In the genomic region with DNA sequence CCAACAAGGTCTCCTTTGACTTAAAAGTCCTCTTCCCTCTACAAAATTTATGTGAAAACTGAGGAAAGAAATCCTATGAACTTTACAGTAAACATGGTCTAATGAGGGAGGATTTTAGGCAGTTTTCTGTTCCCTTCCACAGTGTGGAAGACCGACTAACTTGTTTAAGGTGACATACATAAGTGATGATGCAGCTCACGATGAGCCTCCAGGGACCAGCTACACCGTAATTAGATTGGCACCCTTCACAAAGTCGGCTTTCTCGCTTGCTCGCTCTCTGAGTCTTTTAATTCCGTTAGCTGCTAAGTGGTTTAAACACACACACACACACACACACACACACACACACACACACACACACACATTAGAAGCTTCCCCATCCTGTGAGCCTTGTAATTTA, we compare ENCODE assay signal across 17 mouse cellular contexts.
DNase-seq lines count a peak whose midpoint lies in the region; ATAC-seq and TF ChIP-seq lines count a peak whose summit lies in the region.
"Had no signal": no experiment of that assay in that cellular context is flagged by ENCODE, and none has a peak within 500 bp of the region (broad histone marks: within the 10 kb centered on the region; RNA-seq: fewer than 3 reads in every experiment).

No protein-coding gene starts in this region.

- no peak overlapping the region for H3K27ac ChIP-seq in hindbrain, embryonic 15.5 days (replicated peaks)
- no peak overlapping the region for H3K27ac ChIP-seq in hindbrain, embryonic 12.5 days
- no peak overlapping the region for H3K27ac ChIP-seq in midbrain, postnatal 0 days (ENCODE audit: low read depth, low read length)
- H3K27ac ChIP-seq in midbrain, embryonic 14.5 days (replicated peaks; ENCODE audit: low read depth, low read length) = no peak overlapping the region
- no peak overlapping the region for H3K27ac ChIP-seq in neural tube, embryonic 14.5 days (ENCODE audit: low read depth, low read length)
- H3K27ac ChIP-seq: embryonic facial prominence, embryonic 10.5 days; forebrain, embryonic 13.5 days; heart, adult 2 months; heart, embryonic 15.5 days had no signal

- H3K4me1 ChIP-seq in hindbrain, embryonic 15.5 days (replicated peaks) = no peaks in the 10 kb centered on the region
- no peaks in the 10 kb centered on the region for H3K4me1 ChIP-seq in hindbrain, embryonic 12.5 days
- H3K4me1 ChIP-seq in midbrain, postnatal 0 days (ENCODE audit: insufficient read depth, low read length) = no peaks in the 10 kb centered on the region
- no peaks in the 10 kb centered on the region for H3K4me1 ChIP-seq in midbrain, embryonic 14.5 days (ENCODE audit: control insufficient read depth, insufficient read depth, low read length)
- H3K4me1 ChIP-seq in neural tube, embryonic 14.5 days (ENCODE audit: control insufficient read depth, insufficient read depth, low read length) = no peaks in the 10 kb centered on the region
- H3K4me1 ChIP-seq: embryonic facial prominence, embryonic 10.5 days had no signal

- DNase-seq in midbrain, postnatal 0 days (ENCODE audit: low spot score) = peak; percentile 49
- DNase-seq in midbrain, embryonic 14.5 days = no peak
- DNase-seq: adrenal gland, adult 2 months; adrenal gland, postnatal 25 days; cerebellum, adult 9-10 months; forebrain, postnatal 0 days; gastrocnemius, postnatal 14 days; heart, adult 2 months; heart, postnatal 14 days had no signal

- H3K9me3 ChIP-seq in hindbrain, embryonic 15.5 days = no peaks in the 10 kb centered on the region
- H3K9me3 ChIP-seq in hindbrain, embryonic 12.5 days (replicated peaks) = no peaks in the 10 kb centered on the region
- H3K9me3 ChIP-seq in midbrain, postnatal 0 days (ENCODE audit: low read length) = no peaks in the 10 kb centered on the region
- no peaks in the 10 kb centered on the region for H3K9me3 ChIP-seq in midbrain, embryonic 14.5 days (ENCODE audit: control insufficient read depth, low read length)
- no peaks in the 10 kb centered on the region for H3K9me3 ChIP-seq in neural tube, embryonic 14.5 days (ENCODE audit: control insufficient read depth, low read length)
- H3K9me3 ChIP-seq: embryonic facial prominence, embryonic 10.5 days; forebrain, embryonic 13.5 days; heart, embryonic 15.5 days had no signal

- TF ChIP-seq CTCF in midbrain, postnatal 0 days (IDR thresholded peaks at IDR 0.05) = no peak

- 0 out of 2 replicates have a peak, but pooled peaks have one; percentile 30 for ATAC-seq in hindbrain, embryonic 15.5 days (ENCODE audit: low FRiP score, low read depth)
- no peak for ATAC-seq in hindbrain, embryonic 12.5 days (ENCODE audit: low FRiP score)
- ATAC-seq in midbrain, postnatal 0 days (ENCODE audit: low FRiP score) = no peak
- ATAC-seq in midbrain, embryonic 14.5 days (ENCODE audit: low FRiP score, low TSS enrichment) = no peak
- ATAC-seq in neural tube, embryonic 14.5 days (ENCODE audit: low read depth) = peak; percentile 30; the same call in 1 of the 2 replicates
- no peak for ATAC-seq in megakaryocyte-erythroid progenitor cell, adult 5-6 weeks (replicated peaks; ENCODE audit: low FRiP score, low TSS enrichment, poor library complexity, severe bottlenecking)
- ATAC-seq: forebrain, embryonic 13.5 days; forebrain, postnatal 0 days had no signal

- H3K9ac ChIP-seq in hindbrain, embryonic 15.5 days = no peak overlapping the region
- no peak overlapping the region for H3K9ac ChIP-seq in hindbrain, embryonic 12.5 days
- no peak overlapping the region for H3K9ac ChIP-seq in midbrain, postnatal 0 days (replicated peaks; ENCODE audit: low read length, poor library complexity, severe bottlenecking)
- H3K9ac ChIP-seq in midbrain, embryonic 14.5 days (replicated peaks; ENCODE audit: low read length) = no peak overlapping the region
- no peak overlapping the region for H3K9ac ChIP-seq in neural tube, embryonic 14.5 days (replicated peaks; ENCODE audit: low read depth, low read length)
- H3K9ac ChIP-seq: forebrain, embryonic 13.5 days; forebrain, postnatal 0 days; heart, embryonic 15.5 days had no signal

- WGBS in hindbrain, embryonic 15.5 days = 74% methylated on average over 7 of the region's 7 CpGs
- 70% methylated on average over 7 of the region's 7 CpGs for WGBS in hindbrain, embryonic 12.5 days
- WGBS in midbrain, postnatal 0 days = 62% methylated on average over 7 of the region's 7 CpGs
- WGBS in midbrain, embryonic 14.5 days = 74% methylated on average over 7 of the region's 7 CpGs
- 58% methylated on average over 7 of the region's 7 CpGs for WGBS in neural tube, embryonic 14.5 days

- no peaks in the 10 kb centered on the region for H3K36me3 ChIP-seq in hindbrain, embryonic 15.5 days
- no peaks in the 10 kb centered on the region for H3K36me3 ChIP-seq in hindbrain, embryonic 12.5 days
- H3K36me3 ChIP-seq in midbrain, postnatal 0 days (ENCODE audit: insufficient read depth, low read length) = no peaks in the 10 kb centered on the region
- no peaks in the 10 kb centered on the region for H3K36me3 ChIP-seq in midbrain, embryonic 14.5 days (ENCODE audit: control insufficient read depth, insufficient read depth, low read length)
- no peaks in the 10 kb centered on the region for H3K36me3 ChIP-seq in neural tube, embryonic 14.5 days (ENCODE audit: control insufficient read depth, insufficient read depth, low read length)
- H3K36me3 ChIP-seq: embryonic facial prominence, embryonic 10.5 days; heart, embryonic 15.5 days had no signal

- no peak overlapping the region for H3K4me3 ChIP-seq in hindbrain, embryonic 15.5 days
- H3K4me3 ChIP-seq in hindbrain, embryonic 12.5 days = no peak overlapping the region
- no peak overlapping the region for H3K4me3 ChIP-seq in midbrain, postnatal 0 days (ENCODE audit: low read depth, low read length)
- no peak overlapping the region for H3K4me3 ChIP-seq in midbrain, embryonic 14.5 days (replicated peaks; ENCODE audit: low read depth, low read length)
- H3K4me3 ChIP-seq in neural tube, embryonic 14.5 days (ENCODE audit: low read depth, low read length) = no peak overlapping the region
- H3K4me3 ChIP-seq: embryonic facial prominence, embryonic 10.5 days; forebrain, embryonic 13.5 days; heart, adult 2 months; heart, embryonic 15.5 days had no signal

- no peaks in the 10 kb centered on the region for H3K27me3 ChIP-seq in hindbrain, embryonic 15.5 days
- no peaks in the 10 kb centered on the region for H3K27me3 ChIP-seq in hindbrain, embryonic 12.5 days
- no peaks in the 10 kb centered on the region for H3K27me3 ChIP-seq in midbrain, postnatal 0 days (ENCODE audit: insufficient read depth, low read length)
- no peaks in the 10 kb centered on the region for H3K27me3 ChIP-seq in midbrain, embryonic 14.5 days (ENCODE audit: control insufficient read depth, insufficient read depth, low read length)
- H3K27me3 ChIP-seq in neural tube, embryonic 14.5 days (ENCODE audit: control insufficient read depth, insufficient read depth, low read length) = no peaks in the 10 kb centered on the region
- H3K27me3 ChIP-seq: heart, embryonic 15.5 days had no signal

- H3K4me2 ChIP-seq in hindbrain, embryonic 15.5 days = no peak overlapping the region
- H3K4me2 ChIP-seq in hindbrain, embryonic 12.5 days (replicated peaks) = no peak overlapping the region
- no peak overlapping the region for H3K4me2 ChIP-seq in midbrain, postnatal 0 days (ENCODE audit: low read depth, low read length, poor library complexity, severe bottlenecking)
- H3K4me2 ChIP-seq in midbrain, embryonic 14.5 days (ENCODE audit: low read length) = no peak overlapping the region
- H3K4me2 ChIP-seq in neural tube, embryonic 14.5 days (ENCODE audit: low read depth, low read length) = no peak overlapping the region
- H3K4me2 ChIP-seq: forebrain, embryonic 13.5 days; heart, embryonic 11.5 days; heart, embryonic 15.5 days had no signal

Comparison
In these comparisons a context has a peak if more than half of its experiments do, and no peak if none do; other contexts are left out.
1. ATAC-seq: peak in hindbrain, embryonic 15.5 days (single experiment) and neural tube, embryonic 14.5 days (single experiment); none in hindbrain, embryonic 12.5 days (single experiment), midbrain, postnatal 0 days (single experiment), midbrain, embryonic 14.5 days (single experiment) and megakaryocyte-erythroid progenitor cell, adult 5-6 weeks (single experiment).